Mouse (Mus musculus): ENCODE data around the gene 1700001C19Rik.
"Not testable (repeated sequence)": the region's sequence is repeated elsewhere in the genome, so short reads cannot be mapped to it uniquely, and the experiment has no call there.

1700001C19Rik gene

GRCm38 (mm10) chr17:47430815-47431214 is 6.4 kb downstream of the 1700001C19Rik start:
- DNase-seq (ENCODE audit: low read depth, low spot score), result no peak

GRCm38 (mm10) chr17:47428831-47429304 is 8.3 kb downstream of the 1700001C19Rik start:
- peak; percentile 51 for DNase-seq (ENCODE audit: low read depth, low spot score)

- no peak for DNase-seq (ENCODE audit: low read depth, low spot score)
Measured at GRCm38 (mm10) chr17:47427316-47427715, 9.9 kb downstream of the 1700001C19Rik start.

- no peak for DNase-seq (ENCODE audit: low read depth, low spot score)
Measured at GRCm38 (mm10) chr17:47424186-47424585, 13.0 kb downstream of the 1700001C19Rik start.

- not testable (repeated sequence) for DNase-seq (ENCODE audit: low read depth, low spot score)
Measured at GRCm38 (mm10) chr17:47422616-47423015, 14.6 kb downstream of the 1700001C19Rik start.

GRCm38 (mm10) chr17:47421566-47421965 is 15.6 kb downstream of the 1700001C19Rik start:
- no peak for DNase-seq (ENCODE audit: low read depth, low spot score)

- DNase-seq (ENCODE audit: low read depth, low spot score), result no peak
Measured at GRCm38 (mm10) chr17:47420195-47420594, 17.0 kb downstream of the 1700001C19Rik start.

- DNase-seq (ENCODE audit: low read depth, low spot score), result not testable (repeated sequence)
Measured at GRCm38 (mm10) chr17:47409897-47410861, 27.0 kb downstream of the 1700001C19Rik start.

GRCm38 (mm10) chr17:47408558-47408898 is 28.6 kb downstream of the 1700001C19Rik start:
- peak; percentile 58 for DNase-seq (ENCODE audit: low read depth, low spot score)

GRCm38 (mm10) chr17:47407717-47408557 is 29.2 kb downstream of the 1700001C19Rik start:
- no peak for DNase-seq (ENCODE audit: low read depth, low spot score)

GRCm38 (mm10) chr17:47400451-47400850 is 36.7 kb downstream of the 1700001C19Rik start, which contains the start of gene Guca1a:
Guca1a (minus strand) TSS chr17:47400584.
- no peak for DNase-seq (ENCODE audit: low read depth, low spot score)

GRCm38 (mm10) chr17:47399091-47399490 is 38.1 kb downstream of the 1700001C19Rik start:
- DNase-seq (ENCODE audit: low read depth, low spot score), result no peak

GRCm38 (mm10) chr17:47395376-47395913 is 41.7 kb downstream of the 1700001C19Rik start:
- peak; percentile 46 for DNase-seq (ENCODE audit: low read depth, low spot score)

- no peak for DNase-seq (ENCODE audit: low read depth, low spot score)
Measured at GRCm38 (mm10) chr17:47394223-47394869, 42.8 kb downstream of the 1700001C19Rik start.

- DNase-seq (ENCODE audit: low read depth, low spot score), result peak; percentile 45
Measured at GRCm38 (mm10) chr17:47386649-47387048, 50.5 kb downstream of the 1700001C19Rik start.

GRCm38 (mm10) chr17:47385145-47385544 is 52.0 kb downstream of the 1700001C19Rik start, which contains the start of gene Guca1b:
Guca1b (plus strand) TSS chr17:47385393.
- DNase-seq (ENCODE audit: low read depth, low spot score), result no peak

- no peak for DNase-seq (ENCODE audit: low read depth, low spot score)
Measured at GRCm38 (mm10) chr17:47384064-47384463, 53.1 kb downstream of the 1700001C19Rik start.

- DNase-seq (ENCODE audit: low read depth, low spot score), result no peak
Measured at GRCm38 (mm10) chr17:47383266-47383665, 53.9 kb downstream of the 1700001C19Rik start.

GRCm38 (mm10) chr17:47381917-47382316 is 55.3 kb downstream of the 1700001C19Rik start:
- DNase-seq (ENCODE audit: low read depth, low spot score), result no peak

GRCm38 (mm10) chr17:47378133-47378532 is 59.0 kb downstream of the 1700001C19Rik start:
- DNase-seq (ENCODE audit: low read depth, low spot score), result no peak

GRCm38 (mm10) chr17:47376779-47377280 is 60.3 kb downstream of the 1700001C19Rik start:
- no peak for DNase-seq (ENCODE audit: low read depth, low spot score)

All from mesoderm, embryonic 11.5 days (tissue).